Mouse (Mus musculus) B cell, adult 2 months (primary cell): ENCODE data around the gene Ppp1r3d.

Experiments
- DNase-seq, 2 experiments: peaks; one replicate each; pipeline ENCODE4 v3.0.0; 2022

Ppp1r3d gene

GRCm38 (mm10) chr2:178414261-178415149 lies at the start of gene Ppp1r3d, which contains the start of gene Fam217b:
Ppp1r3d (minus strand) TSS chr2:178414472.
Fam217b (plus strand) TSS chr2:178414524.
- no peak for DNase-seq

GRCm38 (mm10) chr2:178460353-178460752 lies 46.1 kb upstream of the Ppp1r3d start:
- no peak for DNase-seq

GRCm38 (mm10) chr2:178457414-178457813 lies 43.1 kb upstream of the Ppp1r3d start:
- DNase-seq = no peak

GRCm38 (mm10) chr2:178454664-178455516 lies 40.6 kb upstream of the Ppp1r3d start:
- no peak for DNase-seq

GRCm38 (mm10) chr2:178450961-178451360 lies 36.7 kb upstream of the Ppp1r3d start:
- no peak for DNase-seq

- no peak for DNase-seq
Measured at GRCm38 (mm10) chr2:178450236-178450635, 36.0 kb upstream of the Ppp1r3d start.

GRCm38 (mm10) chr2:178449386-178449785 lies 35.1 kb upstream of the Ppp1r3d start:
- DNase-seq = no peak

- no peak for DNase-seq
Measured at GRCm38 (mm10) chr2:178437311-178437710, 23.0 kb upstream of the Ppp1r3d start.

GRCm38 (mm10) chr2:178433903-178434302 lies 19.6 kb upstream of the Ppp1r3d start:
- DNase-seq = no peak

GRCm38 (mm10) chr2:178433495-178433894 lies 19.2 kb upstream of the Ppp1r3d start:
- DNase-seq = no peak

GRCm38 (mm10) chr2:178430231-178430630 lies 16.0 kb upstream of the Ppp1r3d start, which contains the start of gene Cdh26:
Cdh26 (plus strand) TSS chr2:178430531.
- no peak for DNase-seq

- no peak for DNase-seq
Measured at GRCm38 (mm10) chr2:178429426-178429825, 15.2 kb upstream of the Ppp1r3d start.

- DNase-seq = no peak
Measured at GRCm38 (mm10) chr2:178428676-178429075, 14.4 kb upstream of the Ppp1r3d start.

- DNase-seq = no peak
Measured at GRCm38 (mm10) chr2:178428183-178428582, 13.9 kb upstream of the Ppp1r3d start.

GRCm38 (mm10) chr2:178427181-178427580 lies 12.9 kb upstream of the Ppp1r3d start:
- DNase-seq = no peak

GRCm38 (mm10) chr2:178426229-178426628 lies 12.0 kb upstream of the Ppp1r3d start:
- DNase-seq = no peak

GRCm38 (mm10) chr2:178423223-178423622 lies 9.0 kb upstream of the Ppp1r3d start:
- DNase-seq = no peak

GRCm38 (mm10) chr2:178422186-178422585 lies 7.9 kb upstream of the Ppp1r3d start:
- DNase-seq = no peak

GRCm38 (mm10) chr2:178421603-178422002 lies 7.3 kb upstream of the Ppp1r3d start:
- no peak for DNase-seq

GRCm38 (mm10) chr2:178420576-178420975 lies 6.3 kb upstream of the Ppp1r3d start:
- no peak for DNase-seq

GRCm38 (mm10) chr2:178416970-178417369 lies 2.7 kb upstream of the Ppp1r3d start:
- no peak for DNase-seq

- DNase-seq = no peak
Measured at GRCm38 (mm10) chr2:178416427-178416826, 2.2 kb upstream of the Ppp1r3d start.

GRCm38 (mm10) chr2:178415150-178415448 lies 827 bp upstream of the Ppp1r3d start:
- DNase-seq = no peak
